Mouse (Mus musculus) small intestine, adult 2 months (tissue): ENCODE data around the gene Cpa2.

ENCODE experiments used
- CTCF ChIP-seq: fragments of 200-500 bp; IDR thresholded peaks from 2 replicates; pipeline ENCODE4 v1.5.1; 2012; ENCODE audit warnings: low read depth, mild to moderate bottlenecking, control low read depth, inconsistent platforms, low read length, moderate library complexity, mixed read lengths; ENCODE audit not compliant: insufficient replicate concordance, insufficient read length; ENCODE audit errors: extremely low read depth
- POLR2A ChIP-seq: fragments of 200-500 bp; IDR thresholded peaks from 2 replicates; pipeline ENCODE4 v1.6.1; 2012; ENCODE audit warnings: low read depth, mild to moderate bottlenecking, control low read depth, inconsistent platforms, low read length, moderate library complexity

DNA sequence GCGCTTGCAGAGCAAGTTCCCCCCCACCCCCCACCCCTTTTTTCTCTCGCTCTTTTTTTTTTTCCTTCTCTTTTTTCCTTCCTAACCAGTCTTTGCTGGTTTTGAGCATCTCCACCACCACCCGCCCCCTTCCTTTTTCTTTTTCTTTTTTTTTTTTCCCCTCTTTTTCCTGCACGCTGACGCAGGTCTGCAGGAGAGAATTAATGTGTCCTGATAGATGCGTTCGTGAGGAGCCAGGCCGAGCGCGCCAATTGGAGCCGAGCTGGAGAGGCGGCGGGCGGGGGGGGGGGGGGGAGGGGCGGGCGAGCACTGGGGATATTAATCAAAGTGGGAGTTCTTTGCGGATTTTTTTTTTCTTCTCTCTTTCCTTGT is 5.9 kb downstream of the Cpa2 start:
- no peak for TF ChIP-seq CTCF
- TF ChIP-seq POLR2A: no peak
